ENCODE assay signal across 16 mouse cellular contexts in the genomic region with DNA sequence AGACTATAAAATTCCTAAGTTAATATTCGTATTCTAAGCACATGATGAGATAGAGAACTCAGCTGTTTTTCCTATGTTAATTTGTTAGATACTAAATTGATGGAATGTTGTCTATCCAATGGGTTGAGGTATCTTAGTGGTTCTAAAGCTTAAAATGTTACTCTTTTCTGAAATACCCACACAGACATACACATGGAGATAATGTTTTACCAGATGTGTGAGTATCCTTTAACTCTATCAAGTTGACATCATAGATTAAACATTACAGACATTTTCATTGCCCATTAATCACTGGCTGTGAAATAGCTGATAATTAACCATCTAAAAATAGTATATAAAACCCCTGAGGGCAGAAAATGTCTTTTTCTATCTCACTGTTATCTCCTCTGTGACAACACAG.
"Had no signal": no experiment of that assay in that cellular context is flagged by ENCODE, and none has a peak within 500 bp of the region (broad histone marks: within the 10 kb centered on the region; RNA-seq: fewer than 3 reads in every experiment).

No protein-coding gene starts in this region.

- H3K36me3 ChIP-seq: neural tube, embryonic 13.5 days; neural tube, embryonic 15.5 days; stomach, embryonic 15.5 days had no signal

- H3K4me2 ChIP-seq: neural tube, embryonic 13.5 days; neural tube, embryonic 15.5 days; stomach, embryonic 15.5 days had no signal

- H3K27me3 ChIP-seq: neural tube, embryonic 13.5 days; neural tube, embryonic 15.5 days; stomach, embryonic 15.5 days had no signal

- H3K27ac ChIP-seq: neural tube, embryonic 13.5 days; neural tube, embryonic 15.5 days; stomach, embryonic 15.5 days; stomach, postnatal 0 days had no signal

- H3K9me3 ChIP-seq: neural tube, embryonic 13.5 days; neural tube, embryonic 15.5 days; stomach, embryonic 15.5 days had no signal

- H3K9ac ChIP-seq: neural tube, embryonic 13.5 days; neural tube, embryonic 15.5 days; stomach, embryonic 15.5 days had no signal

- H3K4me1 ChIP-seq: neural tube, embryonic 13.5 days; neural tube, embryonic 15.5 days; stomach, embryonic 15.5 days had no signal

- DNase-seq: retina, postnatal 1 day; right cerebral cortex, adult 18-20 months; right cerebral cortex, postnatal 14 days; right cerebral cortex, postnatal 25 days; right cerebral cortex, postnatal 4 days; spleen, adult 18-20 months; thymus, adult 18-20 months; thymus, adult 2 months; thymus, postnatal 14 days; thymus, postnatal 25 days; thymus, postnatal 36 days; thymus, postnatal 4 days had no signal

- H3K4me3 ChIP-seq: neural tube, embryonic 13.5 days; neural tube, embryonic 15.5 days; stomach, embryonic 15.5 days had no signal
